Mouse (Mus musculus) forebrain, embryonic 13.5 days (tissue): ENCODE data around the gene Jaml. TPM values are rescaled to one million over a fixed set of nuclear protein-coding genes. Genes with fewer than 3 reads are reported as not detected.

ENCODE experiments used
- polyA plus RNA-seq: library from polyadenylated mRNA; unstranded; fragments of >200 nt; fragmentation: Nextera tagmentation; extraction: Ambion mirVana; gene quantifications from 2 replicates; pipeline ENCODE4 v1.2.1, GENCODE M21; 2015

Jaml gene
- polyA plus RNA-seq, 1 experiment from 2014 or later, result not detected

Other genes starting within 250 kb of the Jaml start
- 22.7 and 23.3 TPM in 2 replicates for gene Kmt2a, start 197.9 kb upstream of the Jaml start, polyA plus RNA-seq
- gene Atp5l, start 158.4 kb upstream of the Jaml start, polyA plus RNA-seq, result 777 and 836 TPM in 2 replicates
- 31.9 and 32.0 TPM in 2 replicates for gene Ube4a, start 113.6 kb upstream of the Jaml start, polyA plus RNA-seq
- gene Cd3g, start 98.8 kb upstream of the Jaml start, polyA plus RNA-seq, result not detected in 2 replicates
- gene Cd3d, start 97.4 kb upstream of the Jaml start, polyA plus RNA-seq, result not detected in 2 replicates
- gene Cd3e, start 69.6 kb upstream of the Jaml start, polyA plus RNA-seq, result not detected in 2 replicates
- gene Mpzl2, start 39.4 kb upstream of the Jaml start, polyA plus RNA-seq, result 0.11 TPM in 1 of 2 replicates, not detected in the other
- gene Mpzl3, start 24.0 kb upstream of the Jaml start, polyA plus RNA-seq, result 1.3 and 1.9 TPM in 2 replicates
- gene Scn2b, start 38.6 kb downstream of the Jaml start, polyA plus RNA-seq, result 3.4 and 3.8 TPM in 2 replicates
- gene Scn4b, start 59.2 kb downstream of the Jaml start, polyA plus RNA-seq, result 0.18 and 0.21 TPM in 2 replicates
- gene BC049352, start 102.8 kb downstream of the Jaml start, polyA plus RNA-seq, result 0.10 TPM in 1 of 2 replicates, not detected in the other
- gene Tmprss4, start 124.9 kb downstream of the Jaml start, polyA plus RNA-seq, result not detected in 2 replicates
- 0.32 and 0.50 TPM in 2 replicates for gene Il10ra, start 190.0 kb downstream of the Jaml start, polyA plus RNA-seq
- not detected in 2 replicates for gene Tmprss13, start 239.9 kb downstream of the Jaml start, polyA plus RNA-seq